Mouse (Mus musculus): ENCODE results near the gene Rap1gds1.

- TF ChIP-seq CTCF (IDR thresholded peaks at IDR 0.05; ENCODE audit: borderline replicate concordance, extremely low read depth, insufficient read depth, insufficient read length) (no peak), POLR2A (IDR thresholded peaks at IDR 0.05; ENCODE audit: borderline replicate concordance, extremely low read depth, insufficient read depth, insufficient read length, poor library complexity, severe bottlenecking) (no peak)
Measured at GRCm38 (mm10) chr3:139076059-139076455, 1.1 kb upstream of the Rap1gds1 start.

All from brain, embryonic 14.5 days (tissue).